Mouse (Mus musculus) mature B cell (primary cell): ENCODE measurements around the gene Phldb2.

Source experiments
- in situ Hi-C: fragments of 300-500 bp; cut with MboI; formaldehyde crosslinking; loops from 2 replicates; pipeline ENCODE4 v1.14.3; 2019

The Phldb2 gene

GRCm38 (mm10) chr16:45795188-45795693 lies 158.2 kb downstream of the Phldb2 start:
- in situ Hi-C loops: no loop called here

GRCm38 (mm10) chr16:45792781-45793180 lies 160.6 kb downstream of the Phldb2 start:
- in situ Hi-C loops: no loop called here

GRCm38 (mm10) chr16:45791286-45791685 lies 162.1 kb downstream of the Phldb2 start:
- in situ Hi-C loops: no loop called here

- in situ Hi-C loops: no loop called here
Measured at GRCm38 (mm10) chr16:45789311-45789710, 164.1 kb downstream of the Phldb2 start.

- in situ Hi-C loops: no loop called here
Measured at GRCm38 (mm10) chr16:45787650-45788049, 165.7 kb downstream of the Phldb2 start.

- in situ Hi-C loops: no loop called here
Measured at GRCm38 (mm10) chr16:45786639-45787038, 166.8 kb downstream of the Phldb2 start.

- in situ Hi-C loops: no loop called here
Measured at GRCm38 (mm10) chr16:45780001-45780400, 173.4 kb downstream of the Phldb2 start.

- in situ Hi-C loops: loop anchor here (25.0 kb wide), 1 partner anchor 187 kb away; the partner anchor contains the start of gene Phldb2
Measured at GRCm38 (mm10) chr16:45774813-45775212, 178.6 kb downstream of the Phldb2 start.

GRCm38 (mm10) chr16:45770914-45771313 lies 182.5 kb downstream of the Phldb2 start:
- in situ Hi-C loops: loop anchor here (25.0 kb wide), 1 partner anchor 191 kb away; the partner anchor contains the start of gene Phldb2

- in situ Hi-C loops: loop anchor here (25.0 kb wide), 1 partner anchor 194 kb away; the partner anchor contains the start of gene Phldb2
Measured at GRCm38 (mm10) chr16:45767853-45768640, 185.4 kb downstream of the Phldb2 start.

- in situ Hi-C loops: loop anchor here (25.0 kb wide), 1 partner anchor 195 kb away; the partner anchor contains the start of gene Phldb2
Measured at GRCm38 (mm10) chr16:45767434-45767833, 186.0 kb downstream of the Phldb2 start.

GRCm38 (mm10) chr16:45765801-45766494 lies 187.4 kb downstream of the Phldb2 start:
- in situ Hi-C loops: loop anchor here (25.0 kb wide), 1 partner anchor 196 kb away; the partner anchor contains the start of gene Phldb2

- in situ Hi-C loops: loop anchor here (25.0 kb wide), 1 partner anchor 197 kb away; the partner anchor contains the start of gene Phldb2
Measured at GRCm38 (mm10) chr16:45765102-45765501, 188.3 kb downstream of the Phldb2 start.

- in situ Hi-C loops: loop anchor here (25.0 kb wide), 1 partner anchor 199 kb away; the partner anchor contains the start of gene Phldb2
Measured at GRCm38 (mm10) chr16:45762859-45763505, 190.4 kb downstream of the Phldb2 start.

GRCm38 (mm10) chr16:45761425-45761824 lies 192.0 kb downstream of the Phldb2 start:
- in situ Hi-C loops: loop anchor here (25.0 kb wide), 1 partner anchor 201 kb away; the partner anchor contains the start of gene Phldb2

GRCm38 (mm10) chr16:45758726-45759269 lies 194.6 kb downstream of the Phldb2 start:
- in situ Hi-C loops: loop anchor here (25.0 kb wide), 1 partner anchor 204 kb away; the partner anchor contains the start of gene Phldb2

GRCm38 (mm10) chr16:45757421-45758078 lies 195.8 kb downstream of the Phldb2 start:
- in situ Hi-C loops: loop anchor here (25.0 kb wide), 1 partner anchor 205 kb away; the partner anchor contains the start of gene Phldb2

- in situ Hi-C loops: loop anchor here (25.0 kb wide), 1 partner anchor 205 kb away; the partner anchor contains the start of gene Phldb2
Measured at GRCm38 (mm10) chr16:45756855-45757254, 196.5 kb downstream of the Phldb2 start.

GRCm38 (mm10) chr16:45743591-45744144 lies 209.7 kb downstream of the Phldb2 start:
- in situ Hi-C loops: loop anchor here (25.0 kb wide), 1 partner anchor 269 kb away; the partner anchor contains the start of gene Plcxd2
